Mouse (Mus musculus) hindbrain, embryonic 11.5 days (tissue): Measurements from ENCODE around the gene Gm49387. TPM values are rescaled to one million over a fixed set of nuclear protein-coding genes. Genes with fewer than 3 reads are reported as not detected.

Experiments used
- ATAC-seq: fragments of 200-750 bp; cut with Nextera tagmentation; 2 replicates; pipeline ENCODE4 v1.8.0; 2017; ENCODE audit warnings: mild to moderate bottlenecking, moderate TSS enrichment, moderate library complexity; ENCODE audit not compliant: low FRiP score
- DNase-seq: peaks from one replicate; pipeline ENCODE4 v3.0.0-alpha.2; 2015; ENCODE audit warnings: low spot score
- H3K27ac ChIP-seq: fragments of 300-500 bp; sonication (generic); 2 replicates; pipeline ENCODE4 v1.5.1; 2014; ENCODE audit warnings: mild to moderate bottlenecking, low read depth, low read length
- H3K27me3 ChIP-seq: fragments of 300-500 bp; sonication (generic); 2 replicates; pipeline ENCODE4 v1.6.1; 2014; ENCODE audit warnings: mild to moderate bottlenecking, low read length, moderate library complexity, mixed read lengths; ENCODE audit not compliant: control insufficient read depth, insufficient read depth
- H3K36me3 ChIP-seq: fragments of 300-500 bp; sonication (generic); 2 replicates; pipeline ENCODE4 v1.6.1; 2014; ENCODE audit warnings: mild to moderate bottlenecking, low read length, moderate library complexity, mixed read lengths; ENCODE audit not compliant: control insufficient read depth, insufficient read depth
- H3K4me1 ChIP-seq: fragments of 300-500 bp; sonication (generic); replicated peaks from 2 replicates; pipeline ENCODE4 v1.6.1; 2014; ENCODE audit warnings: low read length, mixed read lengths; ENCODE audit not compliant: control insufficient read depth, insufficient read depth
- H3K4me2 ChIP-seq: fragments of 300-500 bp; sonication (generic); replicated peaks from 2 replicates; pipeline ENCODE4 v1.6.1; 2014; ENCODE audit warnings: mild to moderate bottlenecking, low read depth, low read length
- H3K4me3 ChIP-seq: fragments of 300-500 bp; sonication (generic); 2 replicates; pipeline ENCODE4 v1.5.1; 2014; ENCODE audit warnings: low read depth, low read length
- H3K9ac ChIP-seq: fragments of 300-500 bp; sonication (generic); 2 replicates; pipeline ENCODE4 v1.6.1; 2014; ENCODE audit warnings: low read depth, low read length
- H3K9me3 ChIP-seq: fragments of 300-500 bp; sonication (generic); 2 replicates; pipeline ENCODE4 v1.6.1; 2016; ENCODE audit warnings: low read length; ENCODE audit not compliant: control insufficient read depth
- WGBS: fragments of 180-500 bp; shearing (Covaris S2); extraction: QIAGEN DNeasy Blood & Tissue Kit; methylation state at CpG from one replicate; pipeline ENCODE4 v1.1.7; 2014; 5-methylcytosine and 5-hydroxymethylcytosine counted together
- polyA plus RNA-seq: library from polyadenylated mRNA; unstranded; fragments of >200 nt; fragmentation: Nextera tagmentation; extraction: Ambion mirVana; gene quantifications from 2 replicates; pipeline ENCODE4 v1.2.1, GENCODE M21; 2014

The Gm49387 gene
- polyA plus RNA-seq, 1 experiment from 2014 or later = 0.42 TPM

- no peak for ATAC-seq
- H3K36me3 ChIP-seq = no peaks in the 10 kb centered on the region
- 95% methylated on average over 14 of the region's 14 CpGs for WGBS
These were observed 38.6 kb downstream of the Gm49387 start for GRCm38 (mm10) chr14:31601908-31602615.

GRCm38 (mm10) chr14:31597446-31597845, 43.2 kb downstream of the Gm49387 start:
- H3K4me1 ChIP-seq = no peaks in the 10 kb centered on the region
- H3K4me2 ChIP-seq = no peak overlapping the region
- 93% methylated on average over 4 of the region's 4 CpGs for WGBS
- H3K4me3 ChIP-seq = no peak overlapping the region
- no peaks in the 10 kb centered on the region for H3K36me3 ChIP-seq
- no peak overlapping the region for H3K9ac ChIP-seq
- no peaks in the 10 kb centered on the region for H3K9me3 ChIP-seq
- ATAC-seq = no peak
- no peaks in the 10 kb centered on the region for H3K27me3 ChIP-seq
- H3K27ac ChIP-seq = no peak overlapping the region
- DNase-seq = no peak

More at GRCm38 (mm10) chr14:31601908-31602615, 38.6 kb downstream of the Gm49387 start:
- H3K4me3 ChIP-seq = no peak overlapping the region
- no peaks in the 10 kb centered on the region for H3K27me3 ChIP-seq
- H3K27ac ChIP-seq = no peak overlapping the region
- H3K4me1 ChIP-seq = no peaks in the 10 kb centered on the region
- no peaks in the 10 kb centered on the region for H3K9me3 ChIP-seq
- no peak overlapping the region for H3K9ac ChIP-seq
- H3K4me2 ChIP-seq = no peak overlapping the region
- no peak for DNase-seq

- no peak overlapping the region for H3K9ac ChIP-seq
- H3K4me2 ChIP-seq = no peak overlapping the region
- H3K27ac ChIP-seq = no peak overlapping the region
- no peaks in the 10 kb centered on the region for H3K36me3 ChIP-seq
- DNase-seq (no peak), ATAC-seq (no peak)
- H3K9me3 ChIP-seq = no peaks in the 10 kb centered on the region
- 78% methylated on average over 7 of the region's 7 CpGs for WGBS
- H3K4me1 ChIP-seq = no peaks in the 10 kb centered on the region
- no peaks in the 10 kb centered on the region for H3K27me3 ChIP-seq
- no peak overlapping the region for H3K4me3 ChIP-seq
These were observed 44.3 kb downstream of the Gm49387 start for GRCm38 (mm10) chr14:31596408-31596807.

GRCm38 (mm10) chr14:31594693-31595092, 46.0 kb downstream of the Gm49387 start:
- no peaks in the 10 kb centered on the region for H3K9me3 ChIP-seq
- WGBS = 86% methylated on average over 3 of the region's 3 CpGs
- no peak overlapping the region for H3K4me3 ChIP-seq
- no peak overlapping the region for H3K27ac ChIP-seq
- no peaks in the 10 kb centered on the region for H3K27me3 ChIP-seq
- H3K4me1 ChIP-seq = no peaks in the 10 kb centered on the region
- ATAC-seq (no peak), DNase-seq (no peak)
- no peaks in the 10 kb centered on the region for H3K36me3 ChIP-seq
- H3K4me2 ChIP-seq = no peak overlapping the region
- no peak overlapping the region for H3K9ac ChIP-seq

GRCm38 (mm10) chr14:31593036-31593435, 47.6 kb downstream of the Gm49387 start:
- ATAC-seq = no peak
- WGBS = 75% methylated on average over 2 of the region's 2 CpGs
- Histone ChIP-seq H3K4me3 (no peak overlapping the region), H3K27ac (no peak overlapping the region), H3K9ac (no peak overlapping the region), H3K9me3 (no peaks in the 10 kb centered on the region), H3K4me1 (no peaks in the 10 kb centered on the region), H3K36me3 (no peaks in the 10 kb centered on the region), H3K27me3 (no peaks in the 10 kb centered on the region), H3K4me2 (no peak overlapping the region)
- DNase-seq = no peak

GRCm38 (mm10) chr14:31591243-31591642, 49.4 kb downstream of the Gm49387 start, which contains the start of gene Colq:
TSS of gene Colq (minus strand) at chr14:31591343.
- Histone ChIP-seq H3K4me2 (no peak within 1 kb of the TSS), H3K4me1 (no peaks in the 10 kb centered on the region), H3K27ac (no peak within 1 kb of the TSS), H3K9ac (no peak within 1 kb of the TSS), H3K9me3 (no peaks in the 10 kb centered on the region), H3K4me3 (no peak within 1 kb of the TSS), H3K36me3 (no peaks in the 10 kb centered on the region), H3K27me3 (no peaks in the 10 kb centered on the region)
- no peak for DNase-seq
- ATAC-seq = no peak
- 90% methylated on average over 3 of the region's 3 CpGs for WGBS

GRCm38 (mm10) chr14:31586451-31586850, 54.2 kb downstream of the Gm49387 start:
- Histone ChIP-seq H3K9me3 (no peaks in the 10 kb centered on the region), H3K4me3 (no peak overlapping the region), H3K27ac (no peak overlapping the region), H3K4me1 (no peaks in the 10 kb centered on the region), H3K36me3 (no peaks in the 10 kb centered on the region), H3K27me3 (no peaks in the 10 kb centered on the region), H3K4me2 (no peak overlapping the region), H3K9ac (no peak overlapping the region)
- DNase-seq (no peak), ATAC-seq (no peak)
- 90% methylated on average over 8 of the region's 8 CpGs for WGBS

GRCm38 (mm10) chr14:31583082-31583481, 57.6 kb downstream of the Gm49387 start:
- ATAC-seq = no peak

GRCm38 (mm10) chr14:31577966-31578735, 62.5 kb downstream of the Gm49387 start:
- no peak for DNase-seq
- H3K9ac ChIP-seq = no peak overlapping the region
- H3K4me1 ChIP-seq = no peaks in the 10 kb centered on the region
- WGBS = 75% methylated on average over 9 of the region's 9 CpGs
- H3K9me3 ChIP-seq = no peaks in the 10 kb centered on the region
- no peaks in the 10 kb centered on the region for H3K27me3 ChIP-seq
- no peak for ATAC-seq
- no peak overlapping the region for H3K27ac ChIP-seq
- no peaks in the 10 kb centered on the region for H3K36me3 ChIP-seq
- H3K4me2 ChIP-seq = no peak overlapping the region
- H3K4me3 ChIP-seq = no peak overlapping the region

More at GRCm38 (mm10) chr14:31583082-31583481, 57.6 kb downstream of the Gm49387 start:
- Histone ChIP-seq H3K4me2 (no peak overlapping the region), H3K36me3 (no peaks in the 10 kb centered on the region), H3K4me3 (no peak overlapping the region), H3K9ac (no peak overlapping the region), H3K9me3 (no peaks in the 10 kb centered on the region), H3K27me3 (no peaks in the 10 kb centered on the region), H3K27ac (no peak overlapping the region), H3K4me1 (no peaks in the 10 kb centered on the region)
- WGBS = 82% methylated on average over 8 of the region's 9 CpGs
- DNase-seq = no peak
